Mouse (Mus musculus) left cerebral cortex, adult 18-20 months (tissue): ENCODE measurements around the gene Cd164l2. TPM values are rescaled to one million over a fixed set of nuclear protein-coding genes. Genes with fewer than 3 reads are reported as not detected.

Source experiments
- DNase-seq, 2 experiments: peaks; one replicate each; pipeline ENCODE4 v3.0.0; 2021 to 2022; ENCODE audit warnings: low spot score in 2 of 2, mixed read lengths in 1 of 2
- microRNA-seq, 2 experiments: library from miRNA; unstranded; fragments of <30 nt; microRNA quantifications; one replicate each; pipeline ENCODE4 v1.2.0; 2021
- total RNA-seq, 2 experiments: library from RNA; stranded (reverse); gene quantifications; 2 replicates each; pipeline ENCODE4 v1.2.3; 2021

The Cd164l2 gene
- total RNA-seq, 2 experiments from 2014 or later = 4.6 to 5.1 TPM

DNA sequence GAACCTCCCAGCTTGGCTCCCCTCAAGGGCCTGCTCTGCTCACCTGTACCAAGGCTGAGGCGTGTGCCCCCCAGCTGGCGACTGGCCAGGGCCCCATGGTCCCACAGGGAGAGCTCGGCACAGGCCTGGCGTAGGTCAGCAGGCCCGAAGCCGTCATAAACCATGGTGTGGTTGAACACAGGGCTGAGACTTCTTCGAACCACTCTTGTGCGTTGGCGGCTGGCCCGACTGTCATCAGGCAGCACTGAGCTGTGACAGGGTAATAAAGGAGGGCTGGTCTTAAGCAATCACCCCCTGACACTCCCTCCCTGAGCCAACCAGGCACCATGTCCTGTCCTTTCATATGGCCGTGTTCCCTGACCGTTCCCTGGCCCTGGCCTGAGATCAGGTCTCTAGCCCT lies 41.5 kb downstream of the Cd164l2 start:
- no peak for DNase-seq

- DNase-seq = no peak
Observed at GRCm38 (mm10) chr4:133255392-133255791, 43.5 kb downstream of the Cd164l2 start.

GRCm38 (mm10) chr4:133256820-133257219 lies 44.9 kb downstream of the Cd164l2 start:
- no peak for DNase-seq

DNA sequence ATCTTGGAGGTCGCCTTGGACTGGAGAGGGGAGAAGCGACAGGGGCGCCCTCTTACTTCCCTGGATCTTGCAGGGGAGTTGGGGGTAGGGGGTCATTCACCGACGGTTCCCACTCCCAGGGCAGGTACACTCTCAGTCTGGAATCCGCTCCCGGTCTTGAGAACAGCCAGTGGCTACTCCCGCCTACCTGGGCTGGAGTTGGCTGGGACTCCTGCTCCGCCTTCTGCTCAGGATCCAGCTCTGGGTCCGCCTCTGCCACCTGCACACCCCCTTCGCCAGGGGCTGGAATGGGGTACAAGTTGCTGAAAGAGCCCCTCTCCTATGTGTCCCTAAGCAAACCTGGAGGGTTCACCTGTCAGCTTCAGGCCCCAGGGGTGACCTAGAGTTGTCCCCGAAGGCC lies 45.3 kb downstream of the Cd164l2 start:
- DNase-seq = no peak

GRCm38 (mm10) chr4:133257798-133258408 lies 46.0 kb downstream of the Cd164l2 start:
- DNase-seq = no peak

GRCm38 (mm10) chr4:133261641-133262374 lies 49.9 kb downstream of the Cd164l2 start:
- no peak for DNase-seq

DNA sequence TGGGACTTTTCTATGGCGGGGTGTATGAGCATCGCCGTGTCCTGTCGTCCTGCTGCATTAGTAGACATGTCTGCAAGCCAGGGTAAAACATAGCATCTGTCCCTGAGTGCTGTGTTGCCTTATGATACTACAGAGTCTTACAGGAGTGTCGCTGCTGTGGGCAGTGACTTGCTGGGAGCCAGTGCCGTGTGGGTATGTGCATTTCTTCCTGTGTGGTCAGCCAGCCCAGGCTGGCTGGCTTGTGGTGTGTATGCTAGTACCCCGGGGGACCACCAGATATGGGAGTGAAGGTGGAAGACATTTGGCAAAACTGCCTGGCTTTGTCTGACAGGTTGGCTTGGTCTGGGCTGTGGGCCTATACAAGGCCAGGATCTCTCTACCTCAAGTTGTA lies 50.4 kb downstream of the Cd164l2 start:
- no peak for DNase-seq

- DNase-seq = no peak
Observed at GRCm38 (mm10) chr4:133262882-133263281, 51.0 kb downstream of the Cd164l2 start, which contains the start of gene Sytl1. Sytl1 (minus strand) TSS chr4:133263113.

- no peak for DNase-seq
Observed at GRCm38 (mm10) chr4:133263756-133264155, 51.8 kb downstream of the Cd164l2 start.

GRCm38 (mm10) chr4:133264559-133264958 lies 52.6 kb downstream of the Cd164l2 start:
- DNase-seq = no peak

DNA sequence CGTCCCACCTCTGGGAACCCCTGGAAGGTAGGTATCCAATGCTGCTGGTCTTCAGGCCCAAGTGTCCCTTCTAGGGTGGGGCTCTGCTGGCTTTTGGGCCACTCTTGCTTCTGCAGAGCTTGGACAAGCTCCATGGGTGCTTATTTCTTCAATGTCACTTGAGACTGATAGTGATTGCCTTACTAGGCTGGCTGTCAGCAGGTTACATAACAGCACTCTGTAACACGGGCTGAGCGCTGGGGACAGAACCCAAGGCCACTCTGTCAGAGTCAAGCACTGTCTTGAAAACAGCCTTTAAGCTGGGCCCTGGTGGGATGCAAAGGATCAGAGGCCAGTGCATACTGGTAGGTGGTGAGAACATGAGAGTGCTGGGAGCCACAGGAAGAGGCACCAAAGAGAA lies 53.4 kb downstream of the Cd164l2 start:
- DNase-seq = no peak

DNA sequence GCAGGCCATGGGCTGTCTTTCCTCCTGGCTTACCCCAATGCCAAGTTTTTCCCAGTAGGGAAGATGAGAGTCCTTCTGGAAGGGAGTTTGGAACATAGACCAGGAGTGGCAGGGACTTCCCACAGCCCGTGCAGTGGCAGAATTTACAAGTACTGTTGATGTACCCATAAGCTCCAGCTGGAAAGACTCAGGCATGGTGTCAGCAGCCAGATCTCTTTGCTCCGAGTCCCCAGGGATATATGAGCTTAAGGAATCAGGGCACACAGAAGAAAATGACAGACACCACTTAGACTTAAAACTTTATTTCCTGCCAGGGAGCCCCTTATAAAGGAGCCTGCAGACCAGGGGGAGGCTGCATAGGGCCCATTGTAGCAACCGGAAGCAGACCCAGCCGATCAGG lies 53.8 kb downstream of the Cd164l2 start:
- DNase-seq = no peak

DNA sequence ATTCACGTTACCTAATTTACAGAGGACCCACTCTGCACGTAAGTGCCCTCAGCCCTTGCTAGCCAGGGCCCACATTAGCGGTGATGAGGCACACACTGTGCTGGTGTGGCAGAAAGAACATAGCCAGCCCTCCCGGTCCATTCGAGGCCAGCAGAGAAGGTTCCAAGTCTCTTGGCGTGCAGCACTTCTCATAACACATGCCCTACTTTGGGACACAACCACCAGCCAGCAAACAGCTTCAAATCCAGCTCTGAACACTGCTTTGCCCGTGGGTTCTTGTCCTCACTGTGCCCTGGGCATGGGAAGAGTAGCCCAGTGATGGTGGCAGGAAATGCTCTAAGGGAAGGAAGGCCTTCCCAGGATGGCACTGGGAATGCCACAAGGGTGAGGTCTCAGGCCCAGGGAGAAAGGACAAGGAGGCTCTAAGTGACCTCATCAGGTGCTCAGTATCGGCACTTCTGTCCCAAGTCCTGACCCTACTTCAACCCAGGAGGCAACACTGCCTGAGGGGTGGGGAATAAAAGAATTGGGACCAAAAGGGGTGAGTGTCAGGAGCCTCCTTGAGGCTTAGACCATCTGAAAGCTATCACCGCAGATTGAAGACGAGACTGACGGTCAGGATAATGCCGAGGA lies 54.4 kb downstream of the Cd164l2 start:
- DNase-seq = no peak

GRCm38 (mm10) chr4:133268931-133269330 lies 57.0 kb downstream of the Cd164l2 start:
- DNase-seq = no peak

DNA sequence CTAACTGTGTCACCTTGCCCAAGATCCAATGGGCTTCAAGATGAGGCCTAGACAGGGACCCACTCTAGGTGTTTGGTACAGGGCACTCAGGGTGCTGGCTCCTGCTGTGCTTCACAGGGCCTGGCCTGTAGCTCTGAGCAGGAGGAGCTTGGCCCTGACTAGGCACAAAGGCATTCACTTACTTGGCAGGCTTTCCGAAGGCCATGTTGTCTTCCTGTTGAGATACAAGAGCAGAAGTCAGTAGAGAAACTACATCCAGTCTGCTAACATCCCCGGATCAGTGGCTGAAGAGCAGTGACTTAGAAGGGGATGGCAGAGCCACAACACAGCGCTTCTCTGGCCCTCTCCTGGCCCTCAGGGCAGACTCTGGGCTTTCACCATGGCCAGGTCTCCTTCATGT lies 57.7 kb downstream of the Cd164l2 start:
- no peak for DNase-seq

DNA sequence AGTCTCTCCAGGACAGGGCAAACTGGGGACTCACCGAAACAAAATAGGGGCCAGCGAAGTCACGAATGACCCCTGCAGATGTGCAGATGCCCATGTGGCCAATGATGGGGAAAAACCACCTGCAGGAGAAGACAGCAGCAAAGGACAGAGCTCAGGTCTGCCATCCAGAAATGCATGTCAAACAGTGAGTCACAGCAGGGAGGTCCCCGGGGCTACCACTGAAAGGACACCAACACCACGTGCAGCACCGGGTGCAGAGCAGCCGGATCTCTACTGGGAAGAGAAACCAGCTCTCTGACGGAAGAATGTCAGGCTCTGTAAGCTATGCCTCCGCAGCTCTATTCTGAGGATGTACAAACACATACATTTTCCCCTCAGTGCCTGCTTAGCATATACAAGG lies 59.0 kb downstream of the Cd164l2 start:
- DNase-seq = no peak

Small RNA genes lying within 50 kb of the gene (microRNA-seq; reads per million reads assigned to microRNA genes)
- 0.85 to 1.2 reads per million in 2 experiments for gene Mir7017

Other genes with a start within 250 kb of the Cd164l2 start
- under 1 TPM; 0.26 to 0.59 TPM for gene Fgr, start 238.0 kb upstream of the Cd164l2 start, total RNA-seq
- 100 to 1,000 TPM; 108 to 121 TPM for gene Ahdc1, start 200.9 kb upstream of the Cd164l2 start, total RNA-seq
- 10 to 100 TPM; 25.7 to 28.2 TPM for gene Wasf2, start 81.6 kb upstream of the Cd164l2 start, total RNA-seq
- 10 to 100 TPM; 14.8 to 16.7 TPM for gene Gpr3, start 405 bp downstream of the Cd164l2 start, total RNA-seq
- 1 to 10 TPM; 5.8 to 7.4 TPM for gene Map3k6, start 28.7 kb downstream of the Cd164l2 start, total RNA-seq
- 1 to 10 TPM; 6.7 to 7.3 TPM for gene Sytl1, start 51.0 kb downstream of the Cd164l2 start, total RNA-seq
- gene Tmem222, start 65.7 kb downstream of the Cd164l2 start, total RNA-seq = 10 to 100 TPM; 88.3 to 97.2 TPM
- gene Wdtc1, start 141.3 kb downstream of the Cd164l2 start, total RNA-seq = 10 to 100 TPM; 61.2 to 68.1 TPM
- 10 to 100 TPM; 46.3 to 47.9 TPM for gene Slc9a1, start 157.6 kb downstream of the Cd164l2 start, total RNA-seq